Mouse (Mus musculus): Measurements from ENCODE around the gene Lsm11. TPM values are rescaled to one million over a fixed set of nuclear protein-coding genes. Genes with fewer than 3 reads are reported as not detected.
A peak's percentile ranks its signal among the peaks of the same experiment; 100 is the strongest.

The Lsm11 gene
- polyA plus RNA-seq (2015; fragmentation: Nextera tagmentation; extraction: Ambion mirVana), result 6.1 and 7.6 TPM in 2 replicates

- H3K27ac ChIP-seq, result peak within 1 kb of the TSS; percentile 54; the same call in 1 of the 2 replicates
- WGBS, result under 1% methylated on average over 50 of the region's 55 CpGs
- H3K9me3 ChIP-seq, result no peaks in the 10 kb centered on the region
- 0 out of 2 replicates have a peak, but pooled peaks cover 6% of the 10 kb centered on the region for H3K36me3 ChIP-seq
- peak within 1 kb of the TSS; percentile 73 for H3K9ac ChIP-seq
- H3K4me3 ChIP-seq (replicated peaks), result peak within 1 kb of the TSS; percentile 88
- peak; percentile 89 for ATAC-seq (ENCODE audit: insufficient read depth, low FRiP score, low read depth)
- peaks cover 6% of the 10 kb centered on the region; the same call in 1 of the 2 replicates for H3K4me1 ChIP-seq
- H3K27me3 ChIP-seq (replicated peaks), result no peaks in the 10 kb centered on the region
- peak within 1 kb of the TSS; percentile 84 for H3K4me2 ChIP-seq
These were observed at the start of gene Lsm11 for GRCm38 (mm10) chr11:45944643-45945156. Lsm11 (minus strand) TSS chr11:45944935.

- 38% methylated on average over 13 of the region's 13 CpGs for WGBS
- Histone ChIP-seq H3K27me3 (replicated peaks) (no peaks in the 10 kb centered on the region), H3K9me3 (no peaks in the 10 kb centered on the region), H3K4me3 (replicated peaks) (peak overlapping the region; percentile 32), H3K27ac (no peak overlapping the region), H3K4me2 (peak overlapping the region; percentile 62), H3K4me1 (0 out of 2 replicates have a peak, but pooled peaks cover 6% of the 10 kb centered on the region), H3K9ac (no peak overlapping the region), H3K36me3 (no peaks in the 10 kb centered on the region)
- ATAC-seq (ENCODE audit: insufficient read depth, low FRiP score, low read depth), result no peak
These were observed 47.4 kb upstream of the Lsm11 start for GRCm38 (mm10) chr11:45992087-45992486.

GRCm38 (mm10) chr11:45991604-45992003 is 46.9 kb upstream of the Lsm11 start:
- H3K4me3 ChIP-seq (replicated peaks), result peak overlapping the region; percentile 32
- no peaks in the 10 kb centered on the region for H3K27me3 ChIP-seq (replicated peaks)
- no peak; the same call in 1 of the 2 replicates for ATAC-seq (ENCODE audit: insufficient read depth, low FRiP score, low read depth)
- H3K9me3 ChIP-seq, result no peaks in the 10 kb centered on the region
- 5% methylated on average over 16 of the region's 16 CpGs for WGBS
- H3K4me1 ChIP-seq, result 0 out of 2 replicates have a peak, but pooled peaks cover 6% of the 10 kb centered on the region
- H3K27ac ChIP-seq, result no peak overlapping the region
- H3K4me2 ChIP-seq, result peak overlapping the region; percentile 62
- H3K36me3 ChIP-seq, result no peaks in the 10 kb centered on the region
- H3K9ac ChIP-seq, result no peak overlapping the region

- Histone ChIP-seq H3K4me2 (peak overlapping the region; percentile 93), H3K9me3 (no peaks in the 10 kb centered on the region), H3K27ac (peak overlapping the region; percentile 16; the same call in 1 of the 2 replicates), H3K4me3 (replicated peaks) (peak overlapping the region; percentile 64), H3K36me3 (no peaks in the 10 kb centered on the region), H3K27me3 (replicated peaks) (no peaks in the 10 kb centered on the region), H3K9ac (peak overlapping the region; percentile 81), H3K4me1 (peaks cover 14% of the 10 kb centered on the region; the same call in 1 of the 2 replicates)
- WGBS, result 43% methylated on average over 19 of the region's 19 CpGs
- no peak for ATAC-seq (ENCODE audit: insufficient read depth, low FRiP score, low read depth)
These were observed 36.1 kb upstream of the Lsm11 start for GRCm38 (mm10) chr11:45980893-45981253.

- H3K9ac ChIP-seq, result peak within 1 kb of the TSS; percentile 81
- H3K36me3 ChIP-seq, result no peaks in the 10 kb centered on the region
- H3K4me1 ChIP-seq, result peaks cover 14% of the 10 kb centered on the region; the same call in 1 of the 2 replicates
- H3K4me2 ChIP-seq, result peak within 1 kb of the TSS; percentile 93
- peak within 1 kb of the TSS; percentile 64 for H3K4me3 ChIP-seq (replicated peaks)
- ATAC-seq (ENCODE audit: insufficient read depth, low FRiP score, low read depth), result peak; percentile 89
- peak within 1 kb of the TSS; percentile 16 for H3K27ac ChIP-seq
- H3K9me3 ChIP-seq, result no peaks in the 10 kb centered on the region
- WGBS, result 11% methylated on average over 101 of the region's 115 CpGs
- no peaks in the 10 kb centered on the region for H3K27me3 ChIP-seq (replicated peaks)
These were observed 35.5 kb upstream of the Lsm11 start, which contains the start of gene Sox30 for GRCm38 (mm10) chr11:45979946-45980892. Sox30 (plus strand) TSS chr11:45980310.

GRCm38 (mm10) chr11:45976061-45976460 is 31.3 kb upstream of the Lsm11 start:
- H3K27ac ChIP-seq, result no peak overlapping the region
- H3K9me3 ChIP-seq, result no peaks in the 10 kb centered on the region
- 78% methylated on average over 3 of the region's 3 CpGs for WGBS

GRCm38 (mm10) chr11:45974466-45974865 is 29.7 kb upstream of the Lsm11 start:
- 83% methylated on average over 8 of the region's 8 CpGs for WGBS

More at GRCm38 (mm10) chr11:45976061-45976460, 31.3 kb upstream of the Lsm11 start:
- Histone ChIP-seq H3K4me1 (peaks cover 12% of the 10 kb centered on the region; the same call in 1 of the 2 replicates), H3K4me3 (replicated peaks) (no peak overlapping the region), H3K36me3 (no peaks in the 10 kb centered on the region), H3K27me3 (replicated peaks) (no peaks in the 10 kb centered on the region), H3K4me2 (no peak overlapping the region), H3K9ac (no peak overlapping the region)
- no peak for ATAC-seq (ENCODE audit: insufficient read depth, low FRiP score, low read depth)

GRCm38 (mm10) chr11:45973635-45974034 is 28.9 kb upstream of the Lsm11 start:
- no peak overlapping the region for H3K4me3 ChIP-seq (replicated peaks)
- no peaks in the 10 kb centered on the region for H3K27me3 ChIP-seq (replicated peaks)
- ATAC-seq (ENCODE audit: insufficient read depth, low FRiP score, low read depth), result no peak
- H3K4me2 ChIP-seq, result no peak overlapping the region
- H3K27ac ChIP-seq, result no peak overlapping the region
- H3K36me3 ChIP-seq, result no peaks in the 10 kb centered on the region
- 84% methylated on average over 5 of the region's 5 CpGs for WGBS
- no peaks in the 10 kb centered on the region for H3K4me1 ChIP-seq
- no peaks in the 10 kb centered on the region for H3K9me3 ChIP-seq
- no peak overlapping the region for H3K9ac ChIP-seq

More at GRCm38 (mm10) chr11:45974466-45974865, 29.7 kb upstream of the Lsm11 start:
- Histone ChIP-seq H3K27me3 (replicated peaks) (no peaks in the 10 kb centered on the region), H3K27ac (no peak overlapping the region), H3K4me3 (replicated peaks) (no peak overlapping the region), H3K9ac (no peak overlapping the region), H3K4me2 (no peak overlapping the region), H3K9me3 (no peaks in the 10 kb centered on the region), H3K36me3 (no peaks in the 10 kb centered on the region), H3K4me1 (no peaks in the 10 kb centered on the region)
- ATAC-seq (ENCODE audit: insufficient read depth, low FRiP score, low read depth), result no peak

GRCm38 (mm10) chr11:45968466-45968865 is 23.7 kb upstream of the Lsm11 start:
- no peaks in the 10 kb centered on the region for H3K27me3 ChIP-seq (replicated peaks)
- no peaks in the 10 kb centered on the region for H3K4me1 ChIP-seq
- ATAC-seq (ENCODE audit: insufficient read depth, low FRiP score, low read depth), result no peak
- 88% methylated on average over 3 of the region's 3 CpGs for WGBS
- H3K4me2 ChIP-seq, result no peak overlapping the region
- no peaks in the 10 kb centered on the region for H3K36me3 ChIP-seq
- H3K27ac ChIP-seq, result no peak overlapping the region
- H3K9me3 ChIP-seq, result no peaks in the 10 kb centered on the region
- no peak overlapping the region for H3K4me3 ChIP-seq (replicated peaks)
- H3K9ac ChIP-seq, result no peak overlapping the region

GRCm38 (mm10) chr11:45966896-45967295 is 22.2 kb upstream of the Lsm11 start:
- H3K36me3 ChIP-seq, result no peaks in the 10 kb centered on the region
- WGBS, result 76% methylated on average over 4 of the region's 4 CpGs
- no peaks in the 10 kb centered on the region for H3K9me3 ChIP-seq

GRCm38 (mm10) chr11:45960003-45960402 is 15.3 kb upstream of the Lsm11 start:
- Histone ChIP-seq H3K9me3 (no peaks in the 10 kb centered on the region), H3K4me2 (no peak overlapping the region), H3K27me3 (replicated peaks) (no peaks in the 10 kb centered on the region), H3K36me3 (no peaks in the 10 kb centered on the region), H3K4me3 (replicated peaks) (no peak overlapping the region), H3K4me1 (no peaks in the 10 kb centered on the region), H3K27ac (no peak overlapping the region), H3K9ac (no peak overlapping the region)
- no peak for ATAC-seq (ENCODE audit: insufficient read depth, low FRiP score, low read depth)
- WGBS, result 83% methylated on average over 5 of the region's 5 CpGs

More at GRCm38 (mm10) chr11:45966896-45967295, 22.2 kb upstream of the Lsm11 start:
- H3K4me3 ChIP-seq (replicated peaks), result no peak overlapping the region
- H3K4me1 ChIP-seq, result no peaks in the 10 kb centered on the region
- no peak overlapping the region for H3K9ac ChIP-seq
- no peak overlapping the region for H3K4me2 ChIP-seq
- ATAC-seq (ENCODE audit: insufficient read depth, low FRiP score, low read depth), result no peak
- no peak overlapping the region for H3K27ac ChIP-seq
- H3K27me3 ChIP-seq (replicated peaks), result no peaks in the 10 kb centered on the region

- Histone ChIP-seq H3K4me3 (replicated peaks) (no peak overlapping the region), H3K9me3 (no peaks in the 10 kb centered on the region), H3K9ac (no peak overlapping the region), H3K36me3 (no peaks in the 10 kb centered on the region), H3K27me3 (replicated peaks) (no peaks in the 10 kb centered on the region), H3K4me1 (peaks cover 3% of the 10 kb centered on the region; the same call in 1 of the 2 replicates), H3K4me2 (no peak overlapping the region), H3K27ac (no peak overlapping the region)
- 79% methylated on average over 3 of the region's 3 CpGs for WGBS
- ATAC-seq (ENCODE audit: insufficient read depth, low FRiP score, low read depth), result no peak
These were observed 14.9 kb upstream of the Lsm11 start for GRCm38 (mm10) chr11:45959598-45959997.
